Mouse (Mus musculus) frontal cortex, postnatal 25 days (tissue): ENCODE results near the gene Hc.

Experiments
- DNase-seq, 2 experiments: peaks; one replicate each; pipeline ENCODE4 v3.0.0; 2022; ENCODE audit warnings: low spot score in 2 of 2

The Hc gene

GRCm38 (mm10) chr2:35058325-35058724, 2.9 kb downstream of the Hc start:
- DNase-seq = no peak

- no peak for DNase-seq
Measured at GRCm38 (mm10) chr2:35057243-35057642, 4.0 kb downstream of the Hc start.

GRCm38 (mm10) chr2:35048851-35049250, 12.4 kb downstream of the Hc start:
- DNase-seq = no peak

- no peak for DNase-seq
Measured at GRCm38 (mm10) chr2:35044956-35045355, 16.3 kb downstream of the Hc start.

GRCm38 (mm10) chr2:35038580-35039375, 22.5 kb downstream of the Hc start:
- DNase-seq = no peak

GRCm38 (mm10) chr2:35024646-35025154, 36.5 kb downstream of the Hc start:
- no peak for DNase-seq

- no peak for DNase-seq
Measured at GRCm38 (mm10) chr2:35021806-35022205, 39.4 kb downstream of the Hc start.

- DNase-seq = no peak
Measured at GRCm38 (mm10) chr2:35015861-35016260, 45.4 kb downstream of the Hc start.

GRCm38 (mm10) chr2:35011649-35012048, 49.6 kb downstream of the Hc start:
- DNase-seq = no peak

- DNase-seq = peak in 1 of 2 experiments; percentile 10
Measured at GRCm38 (mm10) chr2:34998956-34999355, 62.3 kb downstream of the Hc start.

- DNase-seq = no peak
Measured at GRCm38 (mm10) chr2:34996506-34996905, 64.7 kb downstream of the Hc start.

- DNase-seq = no peak
Measured at GRCm38 (mm10) chr2:34993696-34994356, 67.4 kb downstream of the Hc start.

- no peak for DNase-seq
Measured at GRCm38 (mm10) chr2:34992729-34993695, 68.2 kb downstream of the Hc start.

- DNase-seq = no peak
Measured at GRCm38 (mm10) chr2:34991966-34992365, 69.3 kb downstream of the Hc start.

- DNase-seq = no peak
Measured at GRCm38 (mm10) chr2:34989749-34990148, 71.5 kb downstream of the Hc start.

GRCm38 (mm10) chr2:34987595-34987994, 73.6 kb downstream of the Hc start:
- DNase-seq = no peak

- DNase-seq = no peak
Measured at GRCm38 (mm10) chr2:34984885-34985284, 76.4 kb downstream of the Hc start.

GRCm38 (mm10) chr2:34982906-34983698, 78.1 kb downstream of the Hc start:
- DNase-seq = no peak

- DNase-seq = no peak
Measured at GRCm38 (mm10) chr2:34982096-34982724, 79.0 kb downstream of the Hc start.

GRCm38 (mm10) chr2:34979459-34980011, 81.7 kb downstream of the Hc start:
- DNase-seq = no peak
